Mouse (Mus musculus) megakaryocyte, embryonic 14.5 days (primary cell): ENCODE results near the gene Brsk1.

Experiments used
- FLI1 ChIP-seq: IDR thresholded peaks from 2 replicates; pipeline ENCODE4 v1.6.1; 2012; ENCODE audit warnings: low read length, inconsistent platforms, mixed read lengths
- GATA1 ChIP-seq: IDR thresholded peaks from 3 replicates; pipeline ENCODE4 v1.6.1; 2012; ENCODE audit warnings: mixed read lengths, low read length, inconsistent platforms, borderline replicate concordance

GRCm38 (mm10) chr7:4653780-4654179 lies 36.6 kb upstream of the Brsk1 start:
- TF ChIP-seq GATA1, result no peak
- TF ChIP-seq FLI1, result no peak
